Mouse (Mus musculus): ENCODE measurements around the gene Vps11.
"Not testable (repeated sequence)": the region's sequence is repeated elsewhere in the genome, so short reads cannot be mapped to it uniquely, and the experiment has no call there.

- TF ChIP-seq EP300 (IDR thresholded peaks at IDR 0.05), result not testable (repeated sequence)
- 0 out of 2 replicates have a peak, but pooled peaks have one; percentile 2 for TF ChIP-seq CTCF (IDR thresholded peaks at IDR 0.05)
These were observed 36.3 kb downstream of the Vps11 start for GRCm38 (mm10) chr9:44325032-44325767.

All from lung, postnatal 0 days (tissue).